Mouse (Mus musculus) urinary bladder, postnatal 25 days (tissue): ENCODE results near the gene Cacna1h.

Experiments
- DNase-seq: peaks from one replicate; pipeline ENCODE4 v3.0.0; 2022; ENCODE audit warnings: low spot score

Cacna1h gene

GRCm38 (mm10) chr17:25433617-25434606 is at the start of gene Cacna1h:
Gene Cacna1h (minus strand): TSS chr17:25433783.
- peak; percentile 46 for DNase-seq

GRCm38 (mm10) chr17:25482092-25482491 is 48.5 kb upstream of the Cacna1h start:
- DNase-seq, result no peak

GRCm38 (mm10) chr17:25480820-25481219 is 47.2 kb upstream of the Cacna1h start:
- no peak for DNase-seq

GRCm38 (mm10) chr17:25480152-25480551 is 46.6 kb upstream of the Cacna1h start:
- DNase-seq, result no peak

- peak; percentile 35 for DNase-seq
These were observed 42.6 kb upstream of the Cacna1h start for GRCm38 (mm10) chr17:25475946-25476744.

GRCm38 (mm10) chr17:25474330-25475077 is 40.9 kb upstream of the Cacna1h start:
- DNase-seq, result peak; percentile 53

GRCm38 (mm10) chr17:25472044-25472443 is 38.5 kb upstream of the Cacna1h start:
- no peak for DNase-seq

GRCm38 (mm10) chr17:25471418-25471817 is 37.8 kb upstream of the Cacna1h start:
- no peak for DNase-seq

- peak; percentile 58 for DNase-seq
These were observed 36.2 kb upstream of the Cacna1h start for GRCm38 (mm10) chr17:25469798-25470197.

GRCm38 (mm10) chr17:25468301-25468700 is 34.7 kb upstream of the Cacna1h start:
- DNase-seq, result no peak

- no peak for DNase-seq
These were observed 34.2 kb upstream of the Cacna1h start for GRCm38 (mm10) chr17:25467781-25468180.

- no peak for DNase-seq
These were observed 32.7 kb upstream of the Cacna1h start for GRCm38 (mm10) chr17:25466257-25466656.

- DNase-seq, result no peak
These were observed 30.5 kb upstream of the Cacna1h start for GRCm38 (mm10) chr17:25464091-25464490.

GRCm38 (mm10) chr17:25463326-25463945 is 29.9 kb upstream of the Cacna1h start:
- DNase-seq, result no peak

GRCm38 (mm10) chr17:25462236-25462875 is 28.8 kb upstream of the Cacna1h start:
- DNase-seq, result no peak

GRCm38 (mm10) chr17:25456540-25456939 is 23.0 kb upstream of the Cacna1h start:
- no peak for DNase-seq

- no peak for DNase-seq
These were observed 20.7 kb upstream of the Cacna1h start, which contains the start of gene Tekt4 for GRCm38 (mm10) chr17:25454272-25454671. Gene Tekt4 (plus strand): TSS chr17:25454615.

GRCm38 (mm10) chr17:25452246-25452965 is 18.8 kb upstream of the Cacna1h start:
- DNase-seq, result no peak

- no peak for DNase-seq
These were observed 16.7 kb upstream of the Cacna1h start for GRCm38 (mm10) chr17:25450329-25450728.

GRCm38 (mm10) chr17:25447865-25448264 is 14.3 kb upstream of the Cacna1h start:
- no peak for DNase-seq
